17 mouse cellular contexts compared by ENCODE assay signal in the genomic region with DNA sequence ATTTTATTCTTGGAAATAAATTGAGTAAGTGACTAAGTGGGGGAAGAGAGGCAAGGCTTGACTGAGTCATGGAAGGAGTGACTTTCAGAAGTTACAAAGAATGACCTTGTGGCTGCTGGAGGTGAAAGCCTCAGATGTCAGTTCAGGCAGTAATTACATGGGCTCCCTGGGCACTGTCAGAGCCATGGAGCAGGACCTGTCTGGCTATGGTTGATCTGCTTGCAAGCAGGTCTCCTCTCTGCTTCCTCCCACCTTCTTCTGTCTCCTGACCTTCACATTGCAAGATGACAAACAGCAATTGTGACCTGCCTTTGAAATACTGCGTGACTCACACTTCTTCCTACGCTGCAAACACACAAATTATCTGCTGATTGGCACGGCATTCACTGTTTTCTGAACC.
DNase-seq lines count a peak whose midpoint lies in the region; ATAC-seq and TF ChIP-seq lines count a peak whose summit lies in the region.
"Had no signal": no experiment of that assay in that cellular context is flagged by ENCODE, and none has a peak within 500 bp of the region (broad histone marks: within the 10 kb centered on the region; RNA-seq: fewer than 3 reads in every experiment).

No protein-coding gene starts in this region.

- WGBS in kidney, adult 2 months = 45% methylated on average over 3 of the region's 3 CpGs
- WGBS in forebrain, postnatal 0 days = 40% methylated on average over 3 of the region's 3 CpGs

- TF ChIP-seq POLR2A in kidney, adult 2 months (IDR thresholded peaks at IDR 0.05; ENCODE audit: low read depth, low read length) = no peak

- no peaks in the 10 kb centered on the region for H3K79me2 ChIP-seq in C2C12 (ENCODE audit: control insufficient read depth, insufficient read depth)

- H3ac ChIP-seq in C2C12 (ENCODE audit: control insufficient read depth, insufficient read length, low read depth) = no peak overlapping the region

- no peaks in the 10 kb centered on the region for H3K9me3 ChIP-seq in forebrain, postnatal 0 days (ENCODE audit: low read length)
- H3K9me3 ChIP-seq: embryonic facial prominence, embryonic 12.5 days had no signal

- H3K4me2 ChIP-seq in forebrain, postnatal 0 days (ENCODE audit: low read depth) = no peak overlapping the region
- H3K4me2 ChIP-seq: embryonic facial prominence, embryonic 12.5 days had no signal

- TF ChIP-seq CTCF in kidney, adult 2 months (conservative IDR thresholded peaks at IDR 0.05; ENCODE audit: insufficient read depth, insufficient read length, low read depth, low read length) = no peak
- TF ChIP-seq CTCF in C2C12 (IDR thresholded peaks at IDR 0.05; ENCODE audit: control insufficient read depth, insufficient read depth, insufficient read length) = no peak
- no peak for TF ChIP-seq CTCF in forebrain, postnatal 0 days (IDR thresholded peaks at IDR 0.05; ENCODE audit: low read depth)

- no peak overlapping the region for H3K9ac ChIP-seq in forebrain, postnatal 0 days
- H3K9ac ChIP-seq: embryonic facial prominence, embryonic 12.5 days had no signal

- H3K36me3 ChIP-seq in kidney, adult 2 months (ENCODE audit: control insufficient read depth, insufficient read depth, low read length) = no peaks in the 10 kb centered on the region
- H3K36me3 ChIP-seq in C2C12 (ENCODE audit: control insufficient read depth, insufficient read depth) = no peaks in the 10 kb centered on the region
- H3K36me3 ChIP-seq in forebrain, postnatal 0 days (ENCODE audit: insufficient read depth) = no peaks in the 10 kb centered on the region
- H3K36me3 ChIP-seq: embryonic facial prominence, embryonic 12.5 days had no signal

- peak; percentile 1 for DNase-seq in kidney, adult 2 months
- no peak for DNase-seq in kidney, postnatal 4 days
- DNase-seq in adrenal gland, adult 8-10 months = peak; percentile 57
- no peak for DNase-seq in forebrain, postnatal 0 days
- DNase-seq in retina, postnatal 1 day = no peak
- DNase-seq in ovary, postnatal 36 days (ENCODE audit: low spot score) = no peak
- DNase-seq in left cerebral cortex, postnatal 10 days (ENCODE audit: extremely low spot score in 1 of 2, low spot score in 2 of 2) = no peak
- DNase-seq: cerebellum, adult 18-20 months; heart, postnatal 14 days; kidney, adult 9 months; liver; lung, adult 2 months; midbrain, embryonic 14.5 days had no signal

- H3K27ac ChIP-seq in kidney, adult 2 months (ENCODE audit: insufficient read depth, low read depth, low read length) = no peak overlapping the region
- H3K27ac ChIP-seq in forebrain, postnatal 0 days (ENCODE audit: low read depth, low read length) = 0 out of 2 replicates have a peak overlapping the region, but pooled peaks have one; percentile 3
- H3K27ac ChIP-seq: embryonic facial prominence, embryonic 12.5 days; hindbrain, postnatal 0 days; macrophage had no signal

- intact Hi-C loops in left cerebral cortex, postnatal 10 days (cut with DNase I) = loop anchor here (5.0 kb wide), 1 partner anchor 88 kb away; no protein-coding TSS in a partner anchor

- no peak overlapping the region for H3K4me3 ChIP-seq in kidney, adult 2 months (ENCODE audit: insufficient read depth, low read depth, low read length)
- no peak overlapping the region for H3K4me3 ChIP-seq in C2C12 (ENCODE audit: insufficient read depth, poor library complexity, severe bottlenecking)
- no peak overlapping the region for H3K4me3 ChIP-seq in forebrain, postnatal 0 days (ENCODE audit: low read depth, low read length)
- H3K4me3 ChIP-seq: embryonic facial prominence, embryonic 12.5 days had no signal

- no peaks in the 10 kb centered on the region for H3K79me3 ChIP-seq in C2C12 (ENCODE audit: low read depth)

- H3K4me1 ChIP-seq in kidney, adult 2 months (ENCODE audit: control insufficient read depth, insufficient read depth, low read length) = peaks cover 3% of the 10 kb centered on the region; the same call in 1 of the 2 replicates
- H3K4me1 ChIP-seq in forebrain, postnatal 0 days (ENCODE audit: insufficient read depth) = no peaks in the 10 kb centered on the region; the same call in 1 of the 2 replicates

- no peaks in the 10 kb centered on the region for H3K27me3 ChIP-seq in kidney, adult 2 months (replicated peaks; ENCODE audit: control insufficient read depth, insufficient read depth, low read length)
- no peaks in the 10 kb centered on the region for H3K27me3 ChIP-seq in C2C12 (ENCODE audit: control insufficient read depth, insufficient read depth, insufficient read length)
- no peaks in the 10 kb centered on the region for H3K27me3 ChIP-seq in forebrain, postnatal 0 days (ENCODE audit: insufficient read depth, low read length)

- no peak for ATAC-seq in forebrain, postnatal 0 days
- ATAC-seq: hindbrain, postnatal 0 days had no signal

TF ChIP-seq in C2C12, 6 proteins besides CTCF, POLR2A, EP300 and RAD21:
- TF ChIP-seq MYOG (IDR thresholded peaks at IDR 0.05; ENCODE audit: control insufficient read depth, extremely low read depth, insufficient read length) = no peak
- TF ChIP-seq MAX (IDR thresholded peaks at IDR 0.05) = no peak
- TF ChIP-seq CEBPB (IDR thresholded peaks at IDR 0.05; ENCODE audit: low read depth) = no peak
- TF ChIP-seq USF1 (IDR thresholded peaks at IDR 0.05; ENCODE audit: low read depth) = no peak
- peak; percentile 31 for TF ChIP-seq MYOD1 (IDR thresholded peaks at IDR 0.05; ENCODE audit: control insufficient read depth, insufficient read length, low read depth)
- TF ChIP-seq FOSL1 (IDR thresholded peaks at IDR 0.05; ENCODE audit: insufficient read depth, low read length, poor library complexity, severe bottlenecking) = peak; percentile 28

Comparison
In these comparisons a context has a peak if more than half of its experiments do, and no peak if none do; other contexts are left out.
1. DNase-seq: peak in kidney, adult 2 months (single experiment) and adrenal gland, adult 8-10 months (single experiment); none in kidney, postnatal 4 days (0 of 2), forebrain, postnatal 0 days (single experiment), retina, postnatal 1 day (single experiment), ovary, postnatal 36 days (single experiment) and left cerebral cortex, postnatal 10 days (0 of 2).